In the genomic region with DNA sequence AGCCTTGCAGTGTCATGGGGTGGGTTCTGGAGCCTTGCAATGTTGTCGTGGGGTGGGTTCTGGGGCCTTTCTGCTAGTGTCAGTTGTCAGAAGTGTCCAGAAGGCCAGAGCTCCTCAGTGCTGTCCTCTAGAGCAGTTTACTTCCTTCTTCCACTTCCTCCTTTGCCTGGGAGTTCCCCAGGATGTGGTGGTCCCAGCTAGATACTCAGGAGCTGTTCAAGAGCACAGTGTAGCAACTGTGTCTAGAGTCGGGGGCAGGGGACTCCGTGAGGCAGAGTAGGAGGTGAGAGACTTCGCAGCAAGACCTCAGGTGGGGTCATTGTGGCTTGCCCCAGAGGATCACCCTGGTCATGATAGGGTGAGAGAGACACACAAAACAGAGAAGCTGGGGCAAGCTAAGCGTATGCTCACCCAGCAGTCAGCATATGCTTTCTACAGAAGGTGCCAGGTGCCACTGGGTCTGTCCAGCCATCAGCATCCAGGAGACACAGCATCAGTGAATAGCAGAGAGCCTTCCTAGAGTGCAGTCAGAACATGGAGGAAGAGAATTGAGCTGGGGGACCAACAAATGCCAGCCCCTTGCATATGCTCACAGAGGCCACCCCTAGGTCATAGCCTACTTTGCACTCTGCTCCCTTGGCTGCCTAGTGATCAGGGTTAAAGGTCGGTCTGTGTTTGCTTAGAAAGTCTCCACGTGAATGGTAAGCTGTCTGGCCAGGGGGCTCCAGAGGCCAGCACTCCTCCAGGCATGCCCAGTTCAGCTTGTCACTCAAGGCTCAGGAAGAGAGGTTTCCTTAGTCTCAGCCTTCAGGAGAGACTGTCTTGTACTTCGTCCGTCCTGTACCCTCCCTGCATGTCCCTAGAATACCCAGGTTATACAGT, we compare ENCODE assay signal across 11 mouse cellular contexts. TPM values are rescaled to one million over a fixed set of nuclear protein-coding genes. Genes with fewer than 3 reads are reported as not detected.
DNase-seq lines count a peak whose midpoint lies in the region; ATAC-seq and TF ChIP-seq lines count a peak whose summit lies in the region.
"Had no signal": no experiment of that assay in that cellular context is flagged by ENCODE, and none has a peak within 500 bp of the region (broad histone marks: within the 10 kb centered on the region; RNA-seq: fewer than 3 reads in every experiment).

No protein-coding gene starts in this region.

- peaks cover 49% of the 10 kb centered on the region for H3K4me1 ChIP-seq in forebrain, embryonic 10.5 days
- peaks cover 31% of the 10 kb centered on the region for H3K4me1 ChIP-seq in forebrain, embryonic 13.5 days
- H3K4me1 ChIP-seq in lung, adult 2 months (ENCODE audit: control insufficient read depth, insufficient read depth, low read length) = no peaks in the 10 kb centered on the region
- peaks cover 11% of the 10 kb centered on the region for H3K4me1 ChIP-seq in intestine, embryonic 15.5 days (replicated peaks)
- H3K4me1 ChIP-seq: lung, embryonic 15.5 days had no signal

- ATAC-seq in forebrain, embryonic 13.5 days = no peak
- ATAC-seq in intestine, embryonic 15.5 days = peak; percentile 39

- H3K4me3 ChIP-seq in forebrain, embryonic 10.5 days = no peak overlapping the region
- no peak overlapping the region for H3K4me3 ChIP-seq in forebrain, embryonic 13.5 days
- no peak overlapping the region for H3K4me3 ChIP-seq in lung, adult 2 months (replicated peaks; ENCODE audit: extremely low read depth, low read depth, low read length)
- no peak overlapping the region for H3K4me3 ChIP-seq in intestine, embryonic 15.5 days (replicated peaks)
- H3K4me3 ChIP-seq: lung, embryonic 15.5 days had no signal

- DNase-seq in forebrain, embryonic 10.5 days (ENCODE audit: extremely low spot score, low spot score) = no peak
- DNase-seq in lung, postnatal 36 days = peak; percentile 16
- no peak for DNase-seq in lung, adult 2 months
- peak; percentile 55 for DNase-seq in splenic B cell, adult 2 months (ENCODE audit: low read depth, low spot score)
- no peak for DNase-seq in frontal cortex, postnatal 10 days (ENCODE audit: low spot score in 2 of 2)
- no peak for DNase-seq in c-Kit-positive CD71-positive TER-119-positive erythroid progenitor cells, embryonic 14.5 days (ENCODE audit: low spot score)
- DNase-seq: midbrain, embryonic 14.5 days; thymus, adult 18-20 months had no signal

- no peak overlapping the region for H3K4me2 ChIP-seq in forebrain, embryonic 13.5 days
- no peak overlapping the region for H3K4me2 ChIP-seq in intestine, embryonic 15.5 days (replicated peaks)
- H3K4me2 ChIP-seq: lung, embryonic 15.5 days had no signal

- WGBS in forebrain, embryonic 10.5 days = 72% methylated on average over 9 of the region's 9 CpGs
- WGBS in forebrain, embryonic 13.5 days = 72% methylated on average over 9 of the region's 9 CpGs
- 68% methylated on average over 9 of the region's 9 CpGs for WGBS in lung, adult 2 months
- 53% methylated on average over 9 of the region's 9 CpGs for WGBS in intestine, embryonic 15.5 days

- no peaks in the 10 kb centered on the region for H3K9me3 ChIP-seq in forebrain, embryonic 10.5 days
- no peaks in the 10 kb centered on the region for H3K9me3 ChIP-seq in forebrain, embryonic 13.5 days (replicated peaks)
- no peaks in the 10 kb centered on the region for H3K9me3 ChIP-seq in intestine, embryonic 15.5 days
- H3K9me3 ChIP-seq: lung, embryonic 15.5 days had no signal

- H3K27ac ChIP-seq in forebrain, embryonic 10.5 days = 0 out of 2 replicates have a peak overlapping the region, but pooled peaks have one; percentile 6
- no peak overlapping the region for H3K27ac ChIP-seq in forebrain, embryonic 13.5 days
- H3K27ac ChIP-seq in intestine, embryonic 15.5 days = no peak overlapping the region
- H3K27ac ChIP-seq: lung, embryonic 15.5 days had no signal

- 0 out of 2 replicates have a peak, but pooled peaks cover 5% of the 10 kb centered on the region for H3K36me3 ChIP-seq in forebrain, embryonic 10.5 days (replicated peaks)
- H3K36me3 ChIP-seq in forebrain, embryonic 13.5 days (ENCODE audit: poor library complexity, severe bottlenecking) = no peaks in the 10 kb centered on the region
- H3K36me3 ChIP-seq in intestine, embryonic 15.5 days = no peaks in the 10 kb centered on the region
- no peaks in the 10 kb centered on the region; the same call in 1 of the 2 replicates for H3K36me3 ChIP-seq in splenic B cell, adult 2 months (ENCODE audit: control insufficient read depth, insufficient read depth, low read length, poor library complexity, severe bottlenecking)
- H3K36me3 ChIP-seq: lung, embryonic 15.5 days had no signal

- no peak for TF ChIP-seq CTCF in lung, adult 2 months (IDR thresholded peaks at IDR 0.05; ENCODE audit: insufficient read depth, low read length)

- no peaks in the 10 kb centered on the region for H3K27me3 ChIP-seq in forebrain, embryonic 10.5 days (ENCODE audit: poor library complexity, severe bottlenecking)
- no peaks in the 10 kb centered on the region for H3K27me3 ChIP-seq in forebrain, embryonic 13.5 days
- no peaks in the 10 kb centered on the region for H3K27me3 ChIP-seq in intestine, embryonic 15.5 days (replicated peaks)
- no peaks in the 10 kb centered on the region for H3K27me3 ChIP-seq in splenic B cell, adult 2 months (ENCODE audit: control insufficient read depth, insufficient read depth, low read length, poor library complexity, severe bottlenecking)
- H3K27me3 ChIP-seq: lung, embryonic 15.5 days had no signal

- no peak overlapping the region for H3K9ac ChIP-seq in forebrain, embryonic 13.5 days
- H3K9ac ChIP-seq in intestine, embryonic 15.5 days = no peak overlapping the region
- H3K9ac ChIP-seq: lung, embryonic 15.5 days had no signal

- TF ChIP-seq POLR2A in lung, adult 2 months (IDR thresholded peaks at IDR 0.05; ENCODE audit: borderline replicate concordance, extremely low read depth, low read depth, low read length) = no peak

RNA-seq across cellular contexts. Expression of gene Rbm19, which starts 49.0 kb away (rescaled TPM):
- 36.2 and 38.4 TPM in 2 replicates for polyA plus RNA-seq in forebrain, embryonic 10.5 days (2016; fragmentation: Nextera tagmentation; extraction: Ambion mirVana)
- polyA plus RNA-seq in forebrain, embryonic 13.5 days (2015; fragmentation: Nextera tagmentation; extraction: Ambion mirVana) = 17.8 and 20.2 TPM in 2 replicates
- 10.0 and 10.3 TPM in 2 replicates for polyA plus RNA-seq in lung, adult 2 months (2012; rRNA removed)
- polyA plus RNA-seq in intestine, embryonic 15.5 days (2015; fragmentation: Nextera tagmentation; extraction: Ambion mirVana) = 25.1 and 25.8 TPM in 2 replicates

Comparison
In these comparisons a context has a peak if more than half of its experiments do, and no peak if none do; other contexts are left out.
1. DNase-seq: peak in lung, postnatal 36 days (single experiment) and splenic B cell, adult 2 months (single experiment); none in forebrain, embryonic 10.5 days (single experiment), lung, adult 2 months (single experiment), frontal cortex, postnatal 10 days (0 of 2) and c-Kit-positive CD71-positive TER-119-positive erythroid progenitor cells, embryonic 14.5 days (single experiment).